Mouse (Mus musculus): ENCODE measurements around the gene Mcrip2. TPM values are rescaled to one million over a fixed set of nuclear protein-coding genes. Genes with fewer than 3 reads are reported as not detected.
A peak's percentile ranks its signal among the peaks of the same experiment; 100 is the strongest.

Gene Mcrip2
- total and polyA plus RNA-seq, 2 experiments from 2014 or later: 202 to 357 TPM

DNA sequence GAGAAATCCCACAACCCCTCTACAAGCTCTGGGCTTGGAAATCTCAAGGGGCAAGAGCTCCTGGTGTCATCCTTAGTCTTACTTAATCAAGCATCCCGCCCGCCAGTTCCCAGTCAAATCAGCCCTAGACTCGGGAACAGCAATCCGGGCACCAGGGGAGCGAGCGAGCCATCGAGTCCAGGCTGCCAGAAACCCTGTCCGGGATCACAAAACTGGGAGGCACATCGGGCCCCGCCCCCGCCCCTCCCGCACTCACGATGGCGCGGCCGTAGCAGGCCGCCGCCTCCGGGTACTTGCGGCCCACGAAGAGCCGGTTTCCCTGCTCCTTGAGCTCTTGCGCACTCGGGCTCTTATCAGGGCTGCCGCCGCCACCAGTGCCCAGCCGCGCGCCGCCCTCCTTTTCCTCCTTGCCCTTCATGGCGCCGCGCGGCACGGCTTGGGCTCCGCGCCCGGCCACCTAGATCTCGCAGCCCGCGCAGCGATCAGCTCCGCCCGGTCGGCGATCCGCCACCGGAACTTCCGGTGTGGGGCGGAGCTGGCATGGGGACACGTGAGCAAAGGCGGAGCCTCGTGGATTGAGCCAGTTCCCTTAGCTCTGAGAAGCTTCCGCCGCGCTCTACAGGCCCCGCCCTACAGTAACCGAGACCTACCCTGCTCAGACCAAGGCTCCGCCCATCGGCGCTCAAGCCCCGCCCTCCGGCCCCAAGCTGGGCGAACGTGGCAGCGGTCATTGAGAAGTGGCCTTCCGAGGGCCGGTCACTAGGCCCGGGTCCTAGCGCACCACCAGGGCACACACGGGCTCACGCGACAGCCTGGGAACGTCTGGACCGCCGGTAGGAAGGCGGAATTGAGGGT lies 35.9 kb downstream of the Mcrip2 start:
- Histone ChIP-seq H3K36me3 (replicated peaks; ENCODE audit: control insufficient read depth, insufficient read depth, low read length) (peaks cover 17% of the 10 kb centered on the region), H3K9ac (replicated peaks; ENCODE audit: low read depth, low read length) (peak overlapping the region; percentile 79), H3K4me3 (ENCODE audit: low read depth, low read length) (peak overlapping the region; percentile 77), H3K4me1 (ENCODE audit: control insufficient read depth, insufficient read depth) (peaks cover 57% of the 10 kb centered on the region), H3K9me3 (replicated peaks; ENCODE audit: control insufficient read depth, low read length) (no peaks in the 10 kb centered on the region), H3K27ac (ENCODE audit: low read depth) (peak overlapping the region; percentile 99), H3K27me3 (ENCODE audit: control insufficient read depth, insufficient read depth, low read length) (no peaks in the 10 kb centered on the region), H3K4me2 (ENCODE audit: low read depth, low read length) (peak overlapping the region; percentile 95)
- peak; percentile 92 for ATAC-seq (ENCODE audit: insufficient read depth, low read depth)
- peak; percentile 85 for TF ChIP-seq EP300 (IDR thresholded peaks at IDR 0.05; ENCODE audit: low read depth)
- no peak for TF ChIP-seq CTCF (IDR thresholded peaks at IDR 0.05; ENCODE audit: low read depth)
- peak; percentile 99 for DNase-seq (ENCODE audit: low spot score)
- under 1% methylated on average over 72 of the region's 77 CpGs for WGBS

DNA sequence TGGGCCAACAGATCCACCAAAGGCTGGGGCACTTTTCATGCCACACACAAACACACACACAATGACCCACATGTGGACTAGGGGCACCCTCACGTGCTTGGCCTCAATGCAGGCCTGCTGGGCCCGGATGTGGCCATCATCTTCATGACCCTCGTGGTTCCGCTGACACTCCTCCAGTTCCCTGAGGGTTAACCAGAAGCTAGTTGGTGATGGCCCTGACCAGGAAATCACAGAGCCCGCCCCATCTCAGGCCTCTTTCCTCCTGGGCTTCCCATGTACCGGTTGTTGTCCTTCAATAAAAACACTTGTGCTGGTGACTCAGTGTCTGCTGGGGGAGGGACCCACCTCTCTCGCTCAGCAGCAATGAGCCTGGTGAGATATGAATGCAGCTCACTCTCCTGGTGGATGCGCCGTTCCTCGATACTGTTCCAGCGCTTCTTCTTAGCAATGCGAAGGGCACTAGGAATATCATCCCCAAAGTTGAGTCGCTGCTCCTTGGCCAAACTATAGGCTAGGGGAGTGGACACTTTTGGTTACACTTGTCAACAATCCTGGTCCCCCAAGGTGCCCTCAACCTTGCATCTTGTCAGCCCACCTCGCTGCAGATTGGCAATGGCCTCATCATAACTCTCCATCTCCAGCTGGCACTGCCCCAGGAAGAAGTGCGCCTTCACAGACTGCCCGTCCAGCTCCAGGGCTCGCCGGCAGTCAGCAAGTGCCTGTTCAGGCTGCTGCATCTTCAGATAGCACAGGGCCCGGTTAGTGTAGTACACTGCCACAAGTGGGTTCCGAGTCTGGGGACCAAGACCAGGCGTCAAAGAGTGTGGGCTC lies 36.9 kb downstream of the Mcrip2 start:
- ATAC-seq (ENCODE audit: insufficient read depth, low read depth) (no peak), DNase-seq (ENCODE audit: low spot score) (no peak)
- Histone ChIP-seq H3K4me3 (ENCODE audit: low read depth, low read length) (peak overlapping the region; percentile 77), H3K36me3 (replicated peaks; ENCODE audit: control insufficient read depth, insufficient read depth, low read length) (peaks cover 24% of the 10 kb centered on the region), H3K27ac (ENCODE audit: low read depth) (peak overlapping the region; percentile 99), H3K4me1 (ENCODE audit: control insufficient read depth, insufficient read depth) (peaks cover 48% of the 10 kb centered on the region), H3K27me3 (ENCODE audit: control insufficient read depth, insufficient read depth, low read length) (no peaks in the 10 kb centered on the region), H3K4me2 (ENCODE audit: low read depth, low read length) (peak overlapping the region; percentile 81), H3K9me3 (replicated peaks; ENCODE audit: control insufficient read depth, low read length) (no peaks in the 10 kb centered on the region), H3K9ac (replicated peaks; ENCODE audit: low read depth, low read length) (peak overlapping the region; percentile 79)
- TF ChIP-seq CTCF (IDR thresholded peaks at IDR 0.05; ENCODE audit: low read depth): no peak
- TF ChIP-seq EP300 (IDR thresholded peaks at IDR 0.05; ENCODE audit: low read depth): no peak
- 33% methylated on average over 21 of the region's 21 CpGs for WGBS

DNA sequence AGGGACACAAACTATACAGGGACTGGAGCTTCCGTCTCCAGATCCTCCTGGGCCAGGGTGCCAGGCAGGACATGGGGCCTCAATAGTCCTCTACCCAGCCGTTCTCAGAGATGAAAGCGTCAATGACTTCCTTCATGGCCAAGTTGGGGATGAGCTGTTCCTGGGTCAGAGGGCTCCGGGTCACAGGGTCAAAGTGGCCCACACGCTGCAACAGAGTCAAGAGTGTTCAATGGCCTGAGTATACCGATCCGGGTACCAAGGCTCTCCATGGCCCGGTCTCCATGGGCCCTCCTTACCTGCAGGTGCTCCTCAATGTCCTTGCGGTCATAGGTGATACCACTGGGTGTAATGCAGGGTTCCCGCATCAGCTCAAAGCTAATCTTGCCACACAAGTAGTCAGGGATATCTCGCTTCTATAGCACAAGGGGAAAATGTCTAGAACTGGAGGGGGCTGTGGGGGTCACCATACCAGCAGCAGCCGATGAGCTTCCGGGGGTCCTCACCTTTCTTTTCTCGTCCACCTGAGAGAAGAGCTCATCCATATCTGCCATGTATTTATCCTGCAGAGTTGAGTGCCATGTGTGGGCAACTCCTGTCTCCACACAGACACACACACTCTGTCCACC lies 37.6 kb downstream of the Mcrip2 start:
- TF ChIP-seq CTCF (IDR thresholded peaks at IDR 0.05; ENCODE audit: low read depth) (no peak), EP300 (IDR thresholded peaks at IDR 0.05; ENCODE audit: low read depth) (no peak)
- Histone ChIP-seq H3K4me1 (ENCODE audit: control insufficient read depth, insufficient read depth) (peaks cover 40% of the 10 kb centered on the region), H3K27me3 (ENCODE audit: control insufficient read depth, insufficient read depth, low read length) (no peaks in the 10 kb centered on the region), H3K9me3 (replicated peaks; ENCODE audit: control insufficient read depth, low read length) (no peaks in the 10 kb centered on the region), H3K9ac (replicated peaks; ENCODE audit: low read depth, low read length) (no peak overlapping the region), H3K36me3 (replicated peaks; ENCODE audit: control insufficient read depth, insufficient read depth, low read length) (peaks cover 32% of the 10 kb centered on the region), H3K27ac (ENCODE audit: low read depth) (no peak overlapping the region), H3K4me2 (ENCODE audit: low read depth, low read length) (peak overlapping the region; percentile 81; the same call in 1 of the 2 replicates), H3K4me3 (ENCODE audit: low read depth, low read length) (no peak overlapping the region)
- ATAC-seq (ENCODE audit: insufficient read depth, low read depth): no peak
- 80% methylated on average over 14 of the region's 14 CpGs for WGBS
- no peak for DNase-seq (ENCODE audit: low spot score)

DNA sequence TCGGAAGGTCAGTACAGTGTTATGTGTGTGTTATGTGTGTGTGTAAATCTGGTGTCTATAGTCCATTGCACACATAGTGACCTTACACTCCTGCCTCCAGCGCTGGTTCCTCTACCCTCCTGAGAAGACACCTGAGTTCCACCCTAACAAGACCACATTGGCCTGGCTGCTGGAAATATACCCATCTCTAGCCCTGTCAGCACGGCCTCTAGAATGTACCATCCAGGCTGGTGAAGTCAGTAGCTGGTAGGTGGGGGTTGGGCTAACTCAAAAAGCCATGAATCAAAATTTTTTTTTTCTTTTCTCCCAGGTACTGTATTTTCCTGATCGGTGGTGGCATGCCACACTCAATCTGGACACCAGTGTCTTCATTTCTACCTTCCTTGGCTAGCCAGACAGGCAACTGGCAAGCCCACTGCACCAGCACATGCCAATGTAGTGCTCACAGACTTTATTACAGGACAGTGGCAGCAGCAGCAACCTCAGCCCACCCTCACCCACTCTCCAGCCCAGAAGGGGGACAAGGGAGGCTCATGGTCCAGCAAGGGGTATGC lies 38.3 kb downstream of the Mcrip2 start:
- H3K36me3 ChIP-seq (replicated peaks; ENCODE audit: control insufficient read depth, insufficient read depth, low read length): peaks cover 33% of the 10 kb centered on the region
- H3K27ac ChIP-seq (ENCODE audit: low read depth): no peak overlapping the region
- no peak overlapping the region for H3K4me2 ChIP-seq (ENCODE audit: low read depth, low read length)
- no peak for ATAC-seq (ENCODE audit: insufficient read depth, low read depth)
- no peaks in the 10 kb centered on the region for H3K27me3 ChIP-seq (ENCODE audit: control insufficient read depth, insufficient read depth, low read length)
- DNase-seq (ENCODE audit: low spot score): no peak
- peaks cover 39% of the 10 kb centered on the region for H3K4me1 ChIP-seq (ENCODE audit: control insufficient read depth, insufficient read depth)
- TF ChIP-seq CTCF (IDR thresholded peaks at IDR 0.05; ENCODE audit: low read depth): no peak
- no peak for TF ChIP-seq EP300 (IDR thresholded peaks at IDR 0.05; ENCODE audit: low read depth)
- H3K9me3 ChIP-seq (replicated peaks; ENCODE audit: control insufficient read depth, low read length): no peaks in the 10 kb centered on the region
- H3K9ac ChIP-seq (replicated peaks; ENCODE audit: low read depth, low read length): no peak overlapping the region
- H3K4me3 ChIP-seq (ENCODE audit: low read depth, low read length): no peak overlapping the region
- WGBS: 74% methylated on average over 4 of the region's 4 CpGs

DNA sequence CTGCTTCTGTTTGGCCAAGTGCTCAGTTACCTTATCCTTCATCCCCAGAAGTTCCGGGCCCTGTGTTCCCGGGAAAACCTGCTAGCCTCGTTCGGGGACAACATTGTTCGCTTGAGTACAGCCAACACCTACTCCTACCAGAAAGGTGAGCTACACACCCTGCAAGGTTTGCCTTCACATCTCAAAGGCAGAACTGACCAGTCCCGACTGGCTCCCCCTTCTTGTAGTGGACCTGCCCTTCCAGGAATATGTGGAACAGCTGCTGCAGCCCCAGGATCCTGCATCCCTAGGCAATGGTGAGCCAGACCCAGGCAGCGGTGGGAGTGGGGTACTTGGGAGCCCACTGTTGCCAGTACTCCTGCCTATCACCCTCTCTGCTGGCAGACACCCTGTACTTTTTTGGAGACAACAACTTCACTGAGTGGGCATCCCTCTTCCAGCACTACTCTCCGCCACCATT lies 39.0 kb downstream of the Mcrip2 start:
- no peaks in the 10 kb centered on the region for H3K27me3 ChIP-seq (ENCODE audit: control insufficient read depth, insufficient read depth, low read length)
- peaks cover 33% of the 10 kb centered on the region for H3K4me1 ChIP-seq (ENCODE audit: control insufficient read depth, insufficient read depth)
- 30% methylated on average over 8 of the region's 8 CpGs for WGBS
- peaks cover 33% of the 10 kb centered on the region for H3K36me3 ChIP-seq (replicated peaks; ENCODE audit: control insufficient read depth, insufficient read depth, low read length)
- H3K4me3 ChIP-seq (ENCODE audit: low read depth, low read length): peak overlapping the region; percentile 65
- H3K27ac ChIP-seq (ENCODE audit: low read depth): peak overlapping the region; percentile 87
- H3K9ac ChIP-seq (replicated peaks; ENCODE audit: low read depth, low read length): peak overlapping the region; percentile 77
- peak overlapping the region; percentile 92 for H3K4me2 ChIP-seq (ENCODE audit: low read depth, low read length)
- no peak for DNase-seq (ENCODE audit: low spot score)
- no peaks in the 10 kb centered on the region for H3K9me3 ChIP-seq (replicated peaks; ENCODE audit: control insufficient read depth, low read length)
- TF ChIP-seq CTCF (IDR thresholded peaks at IDR 0.05; ENCODE audit: low read depth) (no peak), EP300 (IDR thresholded peaks at IDR 0.05; ENCODE audit: low read depth) (no peak)
- ATAC-seq (ENCODE audit: insufficient read depth, low read depth): no peak

Measured in heart, postnatal 0 days (tissue).